ENCODE assay signal across 34 mouse cellular contexts in the genomic region with DNA sequence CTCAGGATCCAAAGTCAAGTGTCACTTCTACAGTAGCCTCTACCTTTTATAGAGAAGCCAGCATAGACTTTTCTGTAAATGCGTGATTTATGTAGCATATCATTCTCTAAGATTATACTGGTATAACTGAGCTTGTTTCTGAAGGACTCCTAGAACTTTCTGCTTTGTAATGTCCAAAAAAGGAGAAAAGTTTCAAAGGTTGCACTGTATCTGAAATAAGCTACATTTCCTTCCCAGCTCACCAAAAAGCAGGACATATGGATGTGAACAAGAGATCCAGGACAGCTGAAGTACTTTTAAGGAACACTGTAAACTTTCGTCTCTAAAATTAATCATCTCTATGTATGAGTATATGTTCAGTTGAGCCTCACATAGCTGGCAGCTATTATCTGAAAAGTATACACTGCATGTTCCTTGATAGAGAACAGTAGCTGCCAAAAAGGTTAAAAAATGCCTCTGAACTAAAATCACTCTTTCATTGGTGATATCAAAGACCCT. TPM values are rescaled to one million over a fixed set of nuclear protein-coding genes. Genes with fewer than 3 reads are reported as not detected.
"Had no signal": no experiment of that assay in that cellular context is flagged by ENCODE, and none has a peak within 500 bp of the region (broad histone marks: within the 10 kb centered on the region; RNA-seq: fewer than 3 reads in every experiment).

No protein-coding gene starts in this region.

- ATAC-seq: liver, embryonic 12.5 days; liver, postnatal 0 days; lung, postnatal 0 days; midbrain, embryonic 13.5 days; midbrain, embryonic 15.5 days; midbrain, embryonic 16.5 days had no signal

- DNase-seq: left cerebral cortex, postnatal 4 days; liver; liver, embryonic 13.5 days; liver, postnatal 0 days; lung, adult 18-20 months; lung, adult 2 months; lung, embryonic 14.5 days; lung, postnatal 10 days; lung, postnatal 14 days; lung, postnatal 36 days; lung, postnatal 4 days; midbrain, embryonic 14.5 days had no signal

RNA-seq across cellular contexts. Expression of gene 1700009N14Rik, which starts 12.2 kb away (rescaled TPM):
- polyA plus RNA-seq: limb, embryonic 10.5 days; limb, embryonic 11.5 days; limb, embryonic 12.5 days; limb, embryonic 15.5 days; liver, adult 2 months; liver, embryonic 11.5 days; liver, embryonic 12.5 days; liver, embryonic 13.5 days; liver, embryonic 14.5 days; liver, embryonic 15.5 days; liver, embryonic 16.5 days; liver, postnatal 0 days; lung, adult 2 months; lung, embryonic 14.5 days; lung, embryonic 15.5 days; lung, embryonic 16.5 days; lung, postnatal 0 days; macrophage; midbrain, embryonic 10.5 days; midbrain, embryonic 11.5 days; midbrain, embryonic 12.5 days; midbrain, embryonic 13.5 days; midbrain, embryonic 14.5 days; midbrain, embryonic 15.5 days; midbrain, embryonic 16.5 days; midbrain, postnatal 0 days; neural tube, embryonic 11.5 days had no signal
